8 mouse cellular contexts compared by ENCODE assay signal in genomic region chr3:27237226-27237625, GRCm38 (mm10). TPM values are rescaled to one million over a fixed set of nuclear protein-coding genes. Genes with fewer than 3 reads are reported as not detected.
DNase-seq lines count a peak whose midpoint lies in the region; ATAC-seq and TF ChIP-seq lines count a peak whose summit lies in the region.

No protein-coding gene starts in this region.

- H3K9ac ChIP-seq in hindbrain, embryonic 12.5 days, result no peak overlapping the region
- H3K9ac ChIP-seq in hindbrain, embryonic 13.5 days, result no peak overlapping the region
- no peak overlapping the region for H3K9ac ChIP-seq in intestine, embryonic 16.5 days (ENCODE audit: low read depth, low read length)

- 14% methylated on average over 2 of the region's 2 CpGs for WGBS in hindbrain, embryonic 12.5 days
- WGBS in hindbrain, embryonic 13.5 days, result 21% methylated on average over 2 of the region's 2 CpGs
- WGBS in intestine, embryonic 16.5 days, result 13% methylated on average over 2 of the region's 2 CpGs

- no peaks in the 10 kb centered on the region for H3K79me3 ChIP-seq in C2C12 (ENCODE audit: low read depth)

- H3K4me2 ChIP-seq in hindbrain, embryonic 12.5 days (replicated peaks), result no peak overlapping the region
- no peak overlapping the region for H3K4me2 ChIP-seq in hindbrain, embryonic 13.5 days
- no peak overlapping the region for H3K4me2 ChIP-seq in intestine, embryonic 16.5 days (ENCODE audit: low read depth, low read length)

- H3K79me2 ChIP-seq in C2C12 (ENCODE audit: control insufficient read depth, insufficient read depth), result no peaks in the 10 kb centered on the region

- TF ChIP-seq CTCF in C2C12 (IDR thresholded peaks at IDR 0.05; ENCODE audit: control insufficient read depth, insufficient read depth, insufficient read length), result peak; percentile 17

- no peaks in the 10 kb centered on the region for H3K4me1 ChIP-seq in hindbrain, embryonic 12.5 days
- no peaks in the 10 kb centered on the region for H3K4me1 ChIP-seq in hindbrain, embryonic 13.5 days (replicated peaks)
- no peaks in the 10 kb centered on the region for H3K4me1 ChIP-seq in intestine, embryonic 16.5 days (ENCODE audit: control insufficient read depth, insufficient read depth, low read length)

- H3K36me3 ChIP-seq in hindbrain, embryonic 12.5 days, result peaks cover 5% of the 10 kb centered on the region
- H3K36me3 ChIP-seq in hindbrain, embryonic 13.5 days, result peaks cover 9% of the 10 kb centered on the region
- H3K36me3 ChIP-seq in C2C12 (ENCODE audit: control insufficient read depth, insufficient read depth), result no peaks in the 10 kb centered on the region
- no peaks in the 10 kb centered on the region for H3K36me3 ChIP-seq in intestine, embryonic 16.5 days (ENCODE audit: control insufficient read depth, insufficient read depth, low read length)

- 0 out of 2 replicates have a peak, but pooled peaks have one; percentile 50 for ATAC-seq in hindbrain, embryonic 12.5 days (ENCODE audit: low FRiP score)
- no peak for ATAC-seq in hindbrain, embryonic 13.5 days (ENCODE audit: low FRiP score)
- peak; percentile 81 for ATAC-seq in intestine, embryonic 16.5 days

- no peaks in the 10 kb centered on the region for H3K9me3 ChIP-seq in hindbrain, embryonic 12.5 days (replicated peaks)
- H3K9me3 ChIP-seq in hindbrain, embryonic 13.5 days, result no peaks in the 10 kb centered on the region
- H3K9me3 ChIP-seq in intestine, embryonic 16.5 days (ENCODE audit: control insufficient read depth, low read length), result no peaks in the 10 kb centered on the region

- DNase-seq in T-cell, adult 2 months (ENCODE audit: low spot score), result peak; percentile 41
- peak; percentile 36 for DNase-seq in embryo, embryonic 9.5 days (ENCODE audit: extremely low spot score)
- DNase-seq in lung, postnatal 25 days (ENCODE audit: low spot score), result peak; percentile 81
- peak; percentile 37 for DNase-seq in yolk sac, embryonic 10.5 days (ENCODE audit: low spot score)

- H3ac ChIP-seq in C2C12 (ENCODE audit: control insufficient read depth, insufficient read length, low read depth), result no peak overlapping the region

- H3K27me3 ChIP-seq in hindbrain, embryonic 12.5 days, result no peaks in the 10 kb centered on the region
- no peaks in the 10 kb centered on the region for H3K27me3 ChIP-seq in hindbrain, embryonic 13.5 days
- no peaks in the 10 kb centered on the region for H3K27me3 ChIP-seq in C2C12 (ENCODE audit: control insufficient read depth, insufficient read depth, insufficient read length)
- no peaks in the 10 kb centered on the region for H3K27me3 ChIP-seq in intestine, embryonic 16.5 days (replicated peaks; ENCODE audit: control insufficient read depth, insufficient read depth, low read length)

- no peak overlapping the region for H3K4me3 ChIP-seq in hindbrain, embryonic 12.5 days
- no peak overlapping the region for H3K4me3 ChIP-seq in hindbrain, embryonic 13.5 days
- no peak overlapping the region for H3K4me3 ChIP-seq in C2C12 (ENCODE audit: insufficient read depth, poor library complexity, severe bottlenecking)
- no peak overlapping the region for H3K4me3 ChIP-seq in intestine, embryonic 16.5 days (ENCODE audit: low read length)

- H3K27ac ChIP-seq in hindbrain, embryonic 12.5 days, result no peak overlapping the region
- H3K27ac ChIP-seq in hindbrain, embryonic 13.5 days, result no peak overlapping the region
- H3K27ac ChIP-seq in intestine, embryonic 16.5 days (ENCODE audit: low read length), result no peak overlapping the region

TF ChIP-seq in C2C12, 6 proteins besides CTCF, POLR2A, EP300 and RAD21:
- TF ChIP-seq FOSL1 (IDR thresholded peaks at IDR 0.05; ENCODE audit: insufficient read depth, low read length, poor library complexity, severe bottlenecking) (no peak), MYOG (IDR thresholded peaks at IDR 0.05; ENCODE audit: control insufficient read depth, extremely low read depth, insufficient read length) (no peak), CEBPB (IDR thresholded peaks at IDR 0.05; ENCODE audit: low read depth) (no peak), USF1 (IDR thresholded peaks at IDR 0.05; ENCODE audit: low read depth) (no peak), MAX (IDR thresholded peaks at IDR 0.05) (no peak), MYOD1 (IDR thresholded peaks at IDR 0.05; ENCODE audit: control insufficient read depth, insufficient read length, low read depth) (no peak)

RNA-seq across cellular contexts. Expression of gene Nceh1, which starts 54.5 kb away (rescaled TPM):
- 5.1 and 5.6 TPM in 2 replicates for polyA plus RNA-seq in hindbrain, embryonic 12.5 days (2016; fragmentation: Nextera tagmentation; extraction: Ambion mirVana)
- 6.4 and 6.9 TPM in 2 replicates for polyA plus RNA-seq in hindbrain, embryonic 13.5 days (2015; fragmentation: Nextera tagmentation; extraction: Ambion mirVana)
- 8.3 TPM for polyA plus RNA-seq in C2C12 (2012; fragmentation: generic; extraction: Trizol)
- 9.4 and 10.1 TPM in 2 replicates for polyA plus RNA-seq in intestine, embryonic 16.5 days (2015; fragmentation: Nextera tagmentation; extraction: Ambion mirVana)
